Mouse (Mus musculus) limb, embryonic 13.5 days (tissue): Measurements from ENCODE around the gene Ehd4. TPM values are rescaled to one million over a fixed set of nuclear protein-coding genes. Genes with fewer than 3 reads are reported as not detected.
A peak's percentile ranks its signal among the peaks of the same experiment; 100 is the strongest.

Experiments
- ATAC-seq: fragments of 200-750 bp; cut with Nextera tagmentation; 2 replicates; pipeline ENCODE4 v1.8.0; 2017; ENCODE audit warnings: low read depth, moderate number of reproducible peaks, moderate TSS enrichment; ENCODE audit not compliant: low FRiP score
- H3K27ac ChIP-seq: fragments of 300-500 bp; sonication (generic); 2 replicates; pipeline ENCODE4 v1.5.1; 2015; ENCODE audit warnings: inconsistent platforms, mild to moderate bottlenecking, moderate library complexity
- H3K27me3 ChIP-seq: fragments of 300-500 bp; sonication (generic); 2 replicates; pipeline ENCODE4 v1.6.1; 2015; ENCODE audit warnings: mild to moderate bottlenecking, inconsistent platforms
- H3K36me3 ChIP-seq: fragments of 300-500 bp; sonication (generic); 2 replicates; pipeline ENCODE4 v1.6.1; 2015; ENCODE audit warnings: inconsistent platforms, mild to moderate bottlenecking, moderate library complexity
- H3K4me1 ChIP-seq: fragments of 300-500 bp; sonication (generic); 2 replicates; pipeline ENCODE4 v1.6.1; 2015; ENCODE audit warnings: inconsistent platforms
- H3K4me2 ChIP-seq: fragments of 300-500 bp; sonication (generic); replicated peaks from 2 replicates; pipeline ENCODE4 v1.6.1; 2015; ENCODE audit warnings: inconsistent platforms, mild to moderate bottlenecking, moderate library complexity
- H3K4me3 ChIP-seq: fragments of 300-500 bp; sonication (generic); 2 replicates; pipeline ENCODE4 v1.5.1; 2015; ENCODE audit warnings: moderate library complexity, mild to moderate bottlenecking, inconsistent platforms
- H3K9ac ChIP-seq: fragments of 300-500 bp; sonication (generic); 2 replicates; pipeline ENCODE4 v1.6.1; 2015; ENCODE audit warnings: mild to moderate bottlenecking, inconsistent platforms
- H3K9me3 ChIP-seq: fragments of 300-500 bp; sonication (generic); 2 replicates; pipeline ENCODE4 v1.6.1; 2016; ENCODE audit warnings: inconsistent platforms
- WGBS: fragments of 180-500 bp; shearing (Covaris S2); methylation state at CpG from one replicate; pipeline ENCODE4 v1.1.7; 2015; 5-methylcytosine and 5-hydroxymethylcytosine counted together
- polyA plus RNA-seq: library from polyadenylated mRNA; unstranded; fragments of >200 nt; fragmentation: Nextera tagmentation; extraction: Ambion mirVana; gene quantifications from 2 replicates; pipeline ENCODE4 v1.2.1, GENCODE M21; 2015

The Ehd4 gene
- polyA plus RNA-seq, 1 experiment from 2014 or later = 40.4 TPM

GRCm38 (mm10) chr2:120165474-120165873 lies 11.1 kb upstream of the Ehd4 start:
- no peak for ATAC-seq
- no peak overlapping the region for H3K4me3 ChIP-seq
- no peak overlapping the region for H3K4me2 ChIP-seq
- H3K9me3 ChIP-seq = no peaks in the 10 kb centered on the region
- WGBS = 82% methylated on average over 10 of the region's 10 CpGs
- H3K4me1 ChIP-seq = no peaks in the 10 kb centered on the region
- no peaks in the 10 kb centered on the region for H3K27me3 ChIP-seq
- H3K9ac ChIP-seq = no peak overlapping the region
- no peaks in the 10 kb centered on the region for H3K36me3 ChIP-seq
- H3K27ac ChIP-seq = no peak overlapping the region

- Histone ChIP-seq H3K36me3 (no peaks in the 10 kb centered on the region), H3K9me3 (peaks cover 3% of the 10 kb centered on the region; the same call in 1 of the 2 replicates), H3K4me3 (no peak overlapping the region), H3K27ac (no peak overlapping the region), H3K9ac (no peak overlapping the region), H3K27me3 (no peaks in the 10 kb centered on the region), H3K4me1 (no peaks in the 10 kb centered on the region), H3K4me2 (no peak overlapping the region)
- no peak for ATAC-seq
- 86% methylated on average over 2 of the region's 2 CpGs for WGBS
Measured at GRCm38 (mm10) chr2:120159434-120159833, 5.0 kb upstream of the Ehd4 start.

GRCm38 (mm10) chr2:120158846-120159245 lies 4.4 kb upstream of the Ehd4 start:
- no peak for ATAC-seq

GRCm38 (mm10) chr2:120158016-120158415 lies 3.6 kb upstream of the Ehd4 start:
- H3K4me3 ChIP-seq = no peak overlapping the region
- no peak overlapping the region for H3K4me2 ChIP-seq
- no peak overlapping the region for H3K27ac ChIP-seq
- H3K36me3 ChIP-seq = no peaks in the 10 kb centered on the region
- no peak overlapping the region for H3K9ac ChIP-seq
- H3K9me3 ChIP-seq = peaks cover 3% of the 10 kb centered on the region; the same call in 1 of the 2 replicates
- H3K27me3 ChIP-seq = peaks cover 5% of the 10 kb centered on the region
- WGBS = 58% methylated on average over 5 of the region's 5 CpGs
- no peak for ATAC-seq
- peaks cover 6% of the 10 kb centered on the region for H3K4me1 ChIP-seq

More at GRCm38 (mm10) chr2:120158846-120159245, 4.4 kb upstream of the Ehd4 start:
- peaks cover 2% of the 10 kb centered on the region for H3K4me1 ChIP-seq
- no peak overlapping the region for H3K27ac ChIP-seq
- no peak overlapping the region for H3K4me2 ChIP-seq
- peaks cover 3% of the 10 kb centered on the region; the same call in 1 of the 2 replicates for H3K9me3 ChIP-seq
- WGBS = 23% methylated on average over 1 of the region's 1 CpGs
- H3K4me3 ChIP-seq = no peak overlapping the region
- H3K36me3 ChIP-seq = no peaks in the 10 kb centered on the region
- H3K27me3 ChIP-seq = peaks cover 1% of the 10 kb centered on the region; the same call in 1 of the 2 replicates
- H3K9ac ChIP-seq = no peak overlapping the region

GRCm38 (mm10) chr2:120157606-120158005 lies 3.2 kb upstream of the Ehd4 start:
- H3K4me2 ChIP-seq = no peak overlapping the region
- no peaks in the 10 kb centered on the region for H3K36me3 ChIP-seq
- ATAC-seq = no peak
- peaks cover 5% of the 10 kb centered on the region for H3K27me3 ChIP-seq
- WGBS = 58% methylated on average over 2 of the region's 2 CpGs
- H3K4me3 ChIP-seq = no peak overlapping the region
- peaks cover 6% of the 10 kb centered on the region for H3K4me1 ChIP-seq
- H3K9ac ChIP-seq = no peak overlapping the region
- peaks cover 3% of the 10 kb centered on the region; the same call in 1 of the 2 replicates for H3K9me3 ChIP-seq
- no peak overlapping the region for H3K27ac ChIP-seq

- Histone ChIP-seq H3K9me3 (peaks cover 3% of the 10 kb centered on the region; the same call in 1 of the 2 replicates), H3K27ac (no peak overlapping the region), H3K4me3 (peak overlapping the region; percentile 67), H3K36me3 (no peaks in the 10 kb centered on the region), H3K9ac (peak overlapping the region; percentile 75), H3K27me3 (peaks cover 5% of the 10 kb centered on the region), H3K4me1 (peaks cover 6% of the 10 kb centered on the region), H3K4me2 (peak overlapping the region; percentile 100)
- no peak for ATAC-seq
- WGBS = 2% methylated on average over 38 of the region's 38 CpGs
Measured at GRCm38 (mm10) chr2:120153586-120154360, 633 bp downstream of the Ehd4 start.

- Histone ChIP-seq H3K27me3 (peaks cover 5% of the 10 kb centered on the region), H3K27ac (no peak overlapping the region), H3K9ac (no peak overlapping the region), H3K4me1 (peaks cover 6% of the 10 kb centered on the region), H3K36me3 (no peaks in the 10 kb centered on the region), H3K9me3 (no peaks in the 10 kb centered on the region), H3K4me2 (no peak overlapping the region), H3K4me3 (no peak overlapping the region)
- ATAC-seq = no peak
- 61% methylated on average over 3 of the region's 3 CpGs for WGBS
Measured at GRCm38 (mm10) chr2:120150571-120150970, 3.8 kb downstream of the Ehd4 start.

- H3K4me1 ChIP-seq = peaks cover 6% of the 10 kb centered on the region
- peaks cover 5% of the 10 kb centered on the region for H3K27me3 ChIP-seq
- no peak overlapping the region for H3K9ac ChIP-seq
- H3K36me3 ChIP-seq = no peaks in the 10 kb centered on the region
- no peaks in the 10 kb centered on the region for H3K9me3 ChIP-seq
- no peak overlapping the region for H3K4me3 ChIP-seq
- H3K4me2 ChIP-seq = no peak overlapping the region
- H3K27ac ChIP-seq = no peak overlapping the region
- ATAC-seq = no peak
- WGBS = 84% methylated on average over 7 of the region's 7 CpGs
Measured at GRCm38 (mm10) chr2:120149634-120150033, 4.8 kb downstream of the Ehd4 start.

GRCm38 (mm10) chr2:120147999-120148398 lies 6.4 kb downstream of the Ehd4 start:
- no peak overlapping the region for H3K9ac ChIP-seq
- no peak overlapping the region for H3K4me3 ChIP-seq
- ATAC-seq = no peak
- H3K4me1 ChIP-seq = no peaks in the 10 kb centered on the region
- H3K4me2 ChIP-seq = no peak overlapping the region
- WGBS = 77% methylated on average over 3 of the region's 3 CpGs
- H3K27ac ChIP-seq = no peak overlapping the region
- no peaks in the 10 kb centered on the region for H3K27me3 ChIP-seq
- H3K9me3 ChIP-seq = no peaks in the 10 kb centered on the region
- no peaks in the 10 kb centered on the region for H3K36me3 ChIP-seq

GRCm38 (mm10) chr2:120147364-120147763 lies 7.0 kb downstream of the Ehd4 start:
- ATAC-seq = no peak
- Histone ChIP-seq H3K9ac (no peak overlapping the region), H3K9me3 (no peaks in the 10 kb centered on the region), H3K27ac (no peak overlapping the region), H3K36me3 (no peaks in the 10 kb centered on the region), H3K4me1 (no peaks in the 10 kb centered on the region), H3K4me2 (no peak overlapping the region), H3K27me3 (no peaks in the 10 kb centered on the region), H3K4me3 (no peak overlapping the region)
- 60% methylated on average over 2 of the region's 2 CpGs for WGBS

GRCm38 (mm10) chr2:120146543-120146942 lies 7.9 kb downstream of the Ehd4 start:
- H3K27me3 ChIP-seq = no peaks in the 10 kb centered on the region
- no peaks in the 10 kb centered on the region for H3K4me1 ChIP-seq
- H3K4me3 ChIP-seq = no peak overlapping the region
- 64% methylated on average over 2 of the region's 2 CpGs for WGBS
- H3K27ac ChIP-seq = no peak overlapping the region
- no peak for ATAC-seq
- H3K9ac ChIP-seq = no peak overlapping the region
- no peaks in the 10 kb centered on the region for H3K9me3 ChIP-seq
- H3K36me3 ChIP-seq = no peaks in the 10 kb centered on the region
- H3K4me2 ChIP-seq = no peak overlapping the region

GRCm38 (mm10) chr2:120144390-120144789 lies 10.0 kb downstream of the Ehd4 start:
- ATAC-seq = no peak
- no peaks in the 10 kb centered on the region for H3K36me3 ChIP-seq
- WGBS = 71% methylated on average over 4 of the region's 4 CpGs
- no peak overlapping the region for H3K4me3 ChIP-seq
- no peak overlapping the region for H3K4me2 ChIP-seq
- no peak overlapping the region for H3K9ac ChIP-seq
- no peaks in the 10 kb centered on the region for H3K27me3 ChIP-seq
- H3K27ac ChIP-seq = no peak overlapping the region
- H3K9me3 ChIP-seq = no peaks in the 10 kb centered on the region
- H3K4me1 ChIP-seq = no peaks in the 10 kb centered on the region

GRCm38 (mm10) chr2:120142336-120142735 lies 12.1 kb downstream of the Ehd4 start:
- Histone ChIP-seq H3K4me1 (no peaks in the 10 kb centered on the region), H3K36me3 (no peaks in the 10 kb centered on the region), H3K9ac (no peak overlapping the region), H3K4me3 (no peak overlapping the region), H3K27ac (no peak overlapping the region), H3K9me3 (no peaks in the 10 kb centered on the region), H3K4me2 (no peak overlapping the region), H3K27me3 (no peaks in the 10 kb centered on the region)
- 79% methylated on average over 5 of the region's 5 CpGs for WGBS
- no peak for ATAC-seq
